Mouse (Mus musculus) embryonic facial prominence, embryonic 14.5 days (tissue): ENCODE results near the gene Krtap13. TPM values are rescaled to one million over a fixed set of nuclear protein-coding genes. Genes with fewer than 3 reads are reported as not detected.
"Not testable (repeated sequence)": the region's sequence is repeated elsewhere in the genome, so short reads cannot be mapped to it uniquely, and the experiment has no call there.

Experiments used
- ATAC-seq: fragments of 200-750 bp; cut with Nextera tagmentation; 2 replicates; pipeline ENCODE4 v1.8.0; 2017; ENCODE audit warnings: low read depth, moderate number of reproducible peaks, moderate TSS enrichment
- DNase-seq: peaks from one replicate; pipeline ENCODE4 v3.0.0-alpha.2; 2015; ENCODE audit warnings: low spot score
- H3K27ac ChIP-seq: fragments of 300-500 bp; sonication (generic); replicated peaks from 2 replicates; pipeline ENCODE4 v1.5.1; 2014; ENCODE audit warnings: low read depth, mild to moderate bottlenecking, low read length, moderate library complexity
- H3K27me3 ChIP-seq: fragments of 300-500 bp; sonication (generic); replicated peaks from 2 replicates; pipeline ENCODE4 v1.6.1; 2014; ENCODE audit warnings: low read length; ENCODE audit not compliant: control insufficient read depth, insufficient read depth
- H3K36me3 ChIP-seq: fragments of 300-500 bp; sonication (generic); 2 replicates; pipeline ENCODE4 v1.6.1; 2014; ENCODE audit warnings: low read length, mixed read lengths; ENCODE audit not compliant: control insufficient read depth, insufficient read depth
- H3K4me1 ChIP-seq: fragments of 300-500 bp; sonication (generic); 2 replicates; pipeline ENCODE4 v1.6.1; 2014; ENCODE audit warnings: antibody characterized with exemption, low read length; ENCODE audit not compliant: control insufficient read depth, insufficient read depth
- H3K4me2 ChIP-seq: fragments of 300-500 bp; sonication (generic); 2 replicates; pipeline ENCODE4 v1.6.1; 2014; ENCODE audit warnings: low read depth, mild to moderate bottlenecking, low read length, moderate library complexity, mixed read lengths
- H3K4me3 ChIP-seq: fragments of 300-500 bp; sonication (generic); 2 replicates; pipeline ENCODE4 v1.5.1; 2014; ENCODE audit warnings: low read depth, mild to moderate bottlenecking, low read length
- H3K9ac ChIP-seq: fragments of 300-500 bp; sonication (generic); 2 replicates; pipeline ENCODE4 v1.6.1; 2014; ENCODE audit warnings: low read depth, mild to moderate bottlenecking, low read length, moderate library complexity, mixed read lengths
- H3K9me3 ChIP-seq: fragments of 300-500 bp; sonication (generic); 2 replicates; pipeline ENCODE4 v1.6.1; 2016; ENCODE audit warnings: low read length; ENCODE audit not compliant: control insufficient read depth
- WGBS: fragments of 180-500 bp; shearing (Covaris S2); extraction: QIAGEN DNeasy Blood & Tissue Kit; methylation state at CpG from one replicate; pipeline ENCODE4 v1.1.7; 2014; 5-methylcytosine and 5-hydroxymethylcytosine counted together
- polyA plus RNA-seq: library from polyadenylated mRNA; unstranded; fragments of >200 nt; fragmentation: Nextera tagmentation; extraction: Ambion mirVana; gene quantifications from 2 replicates; pipeline ENCODE4 v1.2.1, GENCODE M21; 2014

Gene Krtap13
- 0.51 TPM in 1 of 2 replicates, not detected in the other for polyA plus RNA-seq

DNA sequence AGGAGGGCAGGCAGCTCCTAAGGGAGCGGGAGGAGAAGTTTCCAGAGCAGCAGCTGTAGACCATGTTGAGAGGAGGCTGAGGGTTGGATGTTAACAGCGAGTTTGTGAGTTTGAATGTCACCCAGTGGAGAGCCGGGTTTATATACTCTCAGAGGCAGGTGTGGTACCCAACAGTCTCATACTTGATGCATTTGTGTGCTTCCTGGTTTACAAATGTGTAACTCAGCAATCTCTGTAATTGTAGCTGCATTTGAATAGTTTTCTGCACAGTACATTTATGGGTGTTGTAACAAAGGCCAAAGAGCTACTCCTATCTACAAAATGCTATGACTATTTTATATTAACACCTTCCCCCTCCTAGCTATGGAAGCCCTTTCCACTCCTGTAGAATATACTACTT, at the start of gene Krtap13:
Krtap13 (minus strand) TSS at position 101 of the 400 bp plus-strand sequence.
- not testable (repeated sequence) for H3K36me3 ChIP-seq, H3K9ac ChIP-seq, H3K4me2 ChIP-seq, H3K27ac ChIP-seq, DNase-seq, H3K4me1 ChIP-seq, H3K9me3 ChIP-seq, H3K27me3 ChIP-seq, ATAC-seq, H3K4me3 ChIP-seq
- 83% methylated on average over 2 of the region's 3 CpGs for WGBS

DNA sequence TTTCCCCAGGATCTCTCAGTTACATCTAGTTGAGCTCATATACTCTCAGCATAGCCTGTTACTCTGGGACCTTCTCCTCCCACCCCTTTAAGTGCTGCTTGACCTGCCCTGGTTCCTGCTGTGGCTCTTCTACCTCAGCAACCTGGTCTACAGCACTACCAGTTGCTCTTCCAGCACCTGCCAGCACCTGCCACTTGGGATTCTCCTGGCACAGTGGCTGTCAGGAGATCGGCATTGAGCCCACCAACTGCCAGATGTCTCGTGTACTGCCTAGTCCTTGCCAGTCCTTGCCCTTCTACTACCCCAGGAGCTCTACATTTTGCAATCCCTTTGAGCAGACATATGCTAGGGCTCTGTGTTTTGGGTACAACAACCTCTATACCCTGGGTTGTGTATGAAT, 35.4 kb upstream of the Krtap13 start:
- WGBS, result 74% methylated on average over 2 of the region's 2 CpGs
- 0 out of 2 replicates have a peak, but pooled peaks cover 3% of the 10 kb centered on the region for H3K9me3 ChIP-seq
- ATAC-seq (no peak), DNase-seq (no peak)
- no peaks in the 10 kb centered on the region for H3K36me3 ChIP-seq
- no peak overlapping the region for H3K4me3 ChIP-seq
- H3K27me3 ChIP-seq, result no peaks in the 10 kb centered on the region
- H3K27ac ChIP-seq, result no peak overlapping the region
- no peaks in the 10 kb centered on the region for H3K4me1 ChIP-seq
- H3K4me2 ChIP-seq, result no peak overlapping the region
- H3K9ac ChIP-seq, result no peak overlapping the region

DNA sequence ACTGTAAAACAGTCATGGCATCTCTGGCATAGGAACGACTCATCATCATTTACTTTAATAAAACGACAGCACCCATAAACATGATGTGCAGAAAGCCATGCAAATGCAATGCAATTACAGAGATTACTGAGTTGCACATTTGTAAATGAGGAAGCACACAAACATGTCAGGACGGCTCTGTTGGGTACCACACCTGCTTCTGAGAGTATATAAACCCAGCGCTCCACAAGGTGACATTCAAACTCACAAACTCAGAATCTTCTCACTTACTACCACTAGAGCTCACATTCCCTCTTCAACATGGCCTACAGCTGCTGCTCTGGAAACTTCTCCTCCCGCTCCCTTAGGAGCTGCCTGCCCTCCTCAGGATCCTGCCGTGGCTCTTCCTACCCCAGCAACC, 26.2 kb upstream of the Krtap13 start, which contains the start of gene Gm5965:
Gm5965 (plus strand) TSS at position 301 of the 400 bp plus-strand sequence.
- 83% methylated on average over 5 of the region's 6 CpGs for WGBS
- Histone ChIP-seq H3K4me1 (no peaks in the 10 kb centered on the region), H3K4me3 (no peak within 1 kb of the TSS), H3K4me2 (no peak within 1 kb of the TSS), H3K27ac (no peak within 1 kb of the TSS), H3K9ac (no peak within 1 kb of the TSS), H3K9me3 (no peaks in the 10 kb centered on the region), H3K27me3 (no peaks in the 10 kb centered on the region), H3K36me3 (no peaks in the 10 kb centered on the region)
- ATAC-seq, result no peak
- no peak for DNase-seq

DNA sequence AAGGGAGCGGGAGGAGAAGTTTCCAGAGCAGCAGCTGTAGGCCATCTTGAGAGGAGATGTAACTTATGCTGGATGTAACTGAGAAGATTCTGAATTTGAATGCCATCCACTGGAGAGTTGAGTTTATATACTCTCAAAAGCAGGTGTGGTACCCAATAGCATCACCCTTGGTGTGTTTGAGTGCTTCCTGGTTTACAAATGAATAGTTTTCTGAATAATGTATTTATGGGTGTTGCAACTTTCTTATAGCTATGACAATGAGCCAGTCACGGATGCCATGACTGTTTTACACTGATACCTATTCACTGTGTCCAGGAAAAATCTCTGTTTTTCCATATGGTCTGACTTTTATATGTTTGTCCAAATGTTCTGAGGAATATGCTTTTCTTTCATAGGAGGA, 22.7 kb upstream of the Krtap13 start, which contains the start of gene 2310057N15Rik:
2310057N15Rik (minus strand) TSS at position 101 of the 400 bp plus-strand sequence.
- ATAC-seq (no peak), DNase-seq (no peak)
- Histone ChIP-seq H3K9ac (no peak within 1 kb of the TSS), H3K4me2 (no peak within 1 kb of the TSS), H3K4me1 (no peaks in the 10 kb centered on the region), H3K27me3 (no peaks in the 10 kb centered on the region), H3K36me3 (no peaks in the 10 kb centered on the region), H3K9me3 (no peaks in the 10 kb centered on the region), H3K4me3 (no peak within 1 kb of the TSS), H3K27ac (no peak within 1 kb of the TSS)
- 80% methylated on average over 2 of the region's 2 CpGs for WGBS

DNA sequence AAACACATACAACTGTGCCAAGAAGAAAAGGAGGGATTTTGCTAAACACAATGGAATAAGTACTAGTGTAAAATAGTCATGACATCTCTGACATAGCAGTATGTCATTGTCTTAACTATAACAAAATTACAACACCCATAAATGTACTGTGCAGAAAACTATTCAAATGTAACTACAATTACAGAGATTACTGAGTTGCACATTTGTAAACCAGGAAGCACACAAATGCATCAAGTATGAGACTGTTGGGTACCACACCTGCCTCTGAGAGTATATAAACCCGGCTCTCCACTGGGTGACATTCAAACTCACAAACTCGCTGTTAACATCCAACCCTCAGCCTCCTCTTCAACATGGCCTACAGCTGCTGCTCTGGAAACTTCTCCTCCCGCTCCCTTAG, 7.1 kb upstream of the Krtap13 start, which contains the start of gene 2310034C09Rik:
2310034C09Rik (plus strand) TSS at position 301 of the 400 bp plus-strand sequence.
- whole genome bisulfite sequencing, result 81% methylated on average over 3 of the region's 3 CpGs
- not testable (repeated sequence) for H3K4me2 ChIP-seq, H3K27ac ChIP-seq, H3K4me3 ChIP-seq, H3K9ac ChIP-seq, DNase-seq, H3K27me3 ChIP-seq, ATAC-seq, H3K9me3 ChIP-seq, H3K4me1 ChIP-seq, H3K36me3 ChIP-seq

DNA sequence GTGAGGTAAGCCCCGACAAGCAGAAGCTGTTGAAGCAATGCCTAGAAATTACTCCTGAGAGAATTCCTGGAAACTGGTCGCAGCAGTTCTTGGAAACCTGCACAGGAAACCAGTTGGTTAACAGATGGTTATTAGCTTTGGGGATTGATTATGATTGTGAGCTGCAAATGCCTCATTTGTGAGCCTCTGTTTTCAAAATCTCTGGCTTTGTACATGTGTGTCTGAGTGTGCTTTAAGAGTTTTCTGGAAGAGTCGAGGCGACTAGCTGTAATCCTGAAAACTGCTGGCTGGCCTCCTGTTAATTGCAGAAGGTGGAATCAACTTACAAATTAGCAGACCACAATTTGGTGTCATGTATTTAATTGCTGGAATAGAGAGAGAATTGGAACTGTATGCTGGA, 3.5 kb downstream of the Krtap13 start:
- Histone ChIP-seq H3K4me2 (no peak overlapping the region), H3K9me3 (no peaks in the 10 kb centered on the region), H3K4me1 (no peaks in the 10 kb centered on the region), H3K9ac (no peak overlapping the region), H3K36me3 (no peaks in the 10 kb centered on the region), H3K27me3 (no peaks in the 10 kb centered on the region), H3K27ac (no peak overlapping the region), H3K4me3 (no peak overlapping the region)
- WGBS, result 41% methylated on average over 4 of the region's 4 CpGs
- ATAC-seq (no peak), DNase-seq (peak; percentile 9)

DNA sequence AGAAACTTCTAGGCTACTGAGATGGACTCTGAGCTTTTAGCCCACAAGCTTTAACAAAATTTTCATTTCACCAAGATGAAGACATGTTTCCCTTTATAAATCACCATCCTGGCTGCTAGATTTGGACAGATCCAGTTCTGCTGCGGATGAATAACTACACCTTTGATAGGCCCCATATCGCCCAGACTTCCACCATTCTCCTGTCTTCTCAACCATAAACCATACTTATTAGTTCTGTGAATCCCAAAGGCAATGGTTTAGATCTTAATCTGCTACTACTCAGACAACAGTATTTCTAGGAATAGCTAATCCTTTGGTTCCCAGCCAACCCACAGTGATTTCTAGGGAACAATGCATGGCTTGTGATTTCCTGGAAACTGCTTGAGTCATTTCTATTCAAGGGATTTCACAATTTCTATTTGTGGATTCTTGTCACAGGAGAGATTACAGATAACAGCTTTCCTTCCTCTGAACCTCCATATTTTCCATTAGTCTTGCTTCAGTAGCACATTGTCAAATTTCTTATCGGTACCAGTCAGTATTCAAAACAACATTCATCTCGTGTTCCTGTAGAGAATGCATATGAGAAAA, 6.6 kb downstream of the Krtap13 start:
- peak; percentile 37 for DNase-seq
- no peak overlapping the region for H3K4me3 ChIP-seq
- H3K27me3 ChIP-seq, result no peaks in the 10 kb centered on the region
- no peak overlapping the region for H3K9ac ChIP-seq
- no peak overlapping the region for H3K4me2 ChIP-seq
- ATAC-seq, result no peak
- no peaks in the 10 kb centered on the region for H3K9me3 ChIP-seq
- H3K36me3 ChIP-seq, result no peaks in the 10 kb centered on the region
- no peak overlapping the region for H3K27ac ChIP-seq
- 74% methylated on average over 4 of the region's 4 CpGs for WGBS
- no peaks in the 10 kb centered on the region for H3K4me1 ChIP-seq

DNA sequence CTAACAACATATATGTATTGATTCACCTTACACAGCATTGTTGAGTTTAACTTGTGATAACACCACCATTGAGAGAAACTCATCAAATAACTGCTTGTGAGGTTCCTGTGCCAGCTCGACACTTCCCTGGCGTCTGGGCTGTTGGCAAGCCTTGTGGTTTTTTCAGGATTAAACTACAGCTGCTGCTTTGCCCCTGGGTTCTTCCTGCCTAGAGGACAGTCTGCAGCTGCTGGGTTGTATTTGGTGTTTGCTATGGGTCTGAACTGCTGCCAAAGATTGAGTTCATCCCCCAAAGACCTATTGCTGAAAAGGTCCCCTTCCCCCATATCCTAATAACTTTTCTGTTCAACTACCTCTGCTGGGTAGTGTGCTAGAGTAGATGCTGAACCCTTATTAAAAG, 16.0 kb downstream of the Krtap13 start:
- 55% methylated on average over 2 of the region's 2 CpGs for WGBS

DNA sequence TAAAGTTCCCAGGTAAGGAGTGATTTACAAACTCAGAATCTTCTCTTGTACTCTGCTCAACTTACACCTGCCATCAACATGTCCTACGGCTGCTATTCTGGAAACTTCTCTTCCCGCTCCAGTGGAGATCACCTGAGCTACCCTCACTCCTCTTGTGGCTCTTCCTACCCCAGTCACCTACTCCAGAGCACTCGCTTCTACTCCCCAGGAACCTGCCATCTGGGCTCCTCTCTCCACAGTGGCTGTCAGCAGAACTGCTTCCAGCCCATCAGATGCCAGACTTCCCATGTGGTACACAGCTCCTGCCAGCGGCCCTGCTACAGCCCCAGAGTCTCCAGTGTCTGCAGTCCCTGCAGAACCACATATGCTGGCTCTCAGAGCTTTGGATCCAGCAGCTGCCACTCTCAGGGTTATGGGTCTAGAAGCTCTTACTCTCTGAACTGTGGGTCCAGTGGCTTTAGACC, 22.6 kb downstream of the Krtap13 start, which contains the start of gene Krtap13-1:
Krtap13-1 (plus strand) TSS at position 51 of the 464 bp plus-strand sequence.
- WGBS, result 72% methylated on average over 4 of the region's 4 CpGs
- DNase-seq, result no peak
- Histone ChIP-seq H3K9ac (no peak within 1 kb of the TSS), H3K27ac (no peak within 1 kb of the TSS), H3K4me2 (no peak within 1 kb of the TSS), H3K9me3 (no peaks in the 10 kb centered on the region), H3K4me1 (no peaks in the 10 kb centered on the region), H3K4me3 (no peak within 1 kb of the TSS), H3K36me3 (no peaks in the 10 kb centered on the region), H3K27me3 (no peaks in the 10 kb centered on the region)
- no peak for ATAC-seq

More for the DNA sequence above, 16.0 kb downstream of the Krtap13 start:
- peak; percentile 53; the same call in 1 of the 2 replicates for ATAC-seq
- Histone ChIP-seq H3K9ac (no peak overlapping the region), H3K4me1 (no peaks in the 10 kb centered on the region), H3K4me3 (no peak overlapping the region), H3K4me2 (no peak overlapping the region), H3K27ac (no peak overlapping the region), H3K36me3 (no peaks in the 10 kb centered on the region), H3K9me3 (no peaks in the 10 kb centered on the region), H3K27me3 (no peaks in the 10 kb centered on the region)
- DNase-seq, result peak; percentile 67
